Mouse (Mus musculus): ENCODE data around the gene Wif1.

DNA sequence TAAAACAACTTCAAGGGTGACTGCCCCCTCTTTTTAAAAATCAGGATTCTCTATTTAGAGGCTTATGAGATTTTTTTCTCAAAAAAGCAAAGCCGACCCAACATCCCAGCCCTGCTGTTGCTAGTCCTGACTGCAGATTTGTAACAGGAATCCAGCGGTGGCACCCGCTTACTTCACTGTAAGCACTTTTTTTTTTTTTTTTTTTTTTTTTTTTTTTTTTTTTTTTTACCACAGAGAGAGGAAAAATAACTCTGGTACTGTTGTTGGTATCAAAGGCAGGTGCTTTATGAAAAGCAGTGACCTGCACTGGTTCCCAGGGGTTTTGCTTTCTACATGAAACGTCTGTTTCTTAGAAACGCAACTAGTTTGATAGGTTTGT lies 798 bp downstream of the Wif1 start:
- TF ChIP-seq POLR2A (IDR thresholded peaks at IDR 0.05; ENCODE audit: extremely low read depth, insufficient read depth, low read length), result no peak
- no peak for TF ChIP-seq CTCF (IDR thresholded peaks at IDR 0.05; ENCODE audit: extremely low read depth, insufficient read depth, low read length)
